Mouse (Mus musculus): ENCODE data around the gene Cldn16. TPM values are rescaled to one million over a fixed set of nuclear protein-coding genes. Genes with fewer than 3 reads are reported as not detected.
"Not testable (repeated sequence)": the region's sequence is repeated elsewhere in the genome, so short reads cannot be mapped to it uniquely, and the experiment has no call there.

Cldn16 gene
- not detected in 2 replicates for polyA plus RNA-seq (2012; ENCODE audit: insufficient read depth, insufficient read length, missing spikeins)

DNA sequence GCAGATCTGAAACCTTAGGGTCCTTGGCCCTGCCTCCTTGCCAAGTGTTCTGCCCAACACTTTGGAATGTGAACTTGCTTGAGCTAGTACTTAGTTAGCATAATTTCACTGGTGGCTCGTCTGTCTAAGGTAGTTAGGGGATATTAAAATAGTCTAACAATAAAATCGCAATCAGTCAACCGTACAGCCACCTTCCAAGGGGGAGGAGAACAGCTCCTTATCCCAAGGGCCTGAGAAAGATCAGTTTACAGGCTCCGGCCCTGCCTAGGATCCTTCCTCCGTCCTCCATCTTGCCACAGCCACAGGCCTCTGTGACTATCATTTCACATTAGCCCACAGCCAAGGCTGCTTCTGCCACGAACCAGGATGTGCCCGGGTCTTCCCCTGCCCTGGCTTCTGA lies at the start of gene Cldn16:
TSS of gene Cldn16 (plus strand) at position 301 of the 400 bp plus-strand sequence.
- Histone ChIP-seq H3K4me1 (ENCODE audit: control insufficient read depth, insufficient read depth, insufficient read length, low read length) (no peaks in the 10 kb centered on the region), H3K27ac (replicated peaks; ENCODE audit: low read depth, low read length) (no peak within 1 kb of the TSS), H3K4me3 (ENCODE audit: insufficient read depth, low read depth, low read length) (no peak within 1 kb of the TSS)

DNA sequence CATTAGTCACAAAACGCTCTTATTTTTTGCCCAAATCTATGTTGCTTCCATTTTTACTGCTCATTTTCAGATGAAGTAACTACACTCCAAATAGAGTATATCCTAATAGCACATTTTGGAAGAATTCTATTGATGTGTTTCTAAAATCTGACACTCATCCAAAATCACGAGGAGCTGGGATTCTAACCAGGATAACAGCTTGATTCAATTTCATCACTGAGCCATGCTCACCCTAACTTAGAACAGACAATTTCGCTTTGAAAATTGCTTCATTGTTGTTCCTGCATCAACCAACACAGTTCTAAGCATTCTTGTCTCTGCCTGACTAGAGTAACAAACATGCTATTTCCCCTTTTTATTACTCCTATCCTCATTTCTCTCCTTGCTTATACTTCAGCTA lies 44.3 kb upstream of the Cldn16 start:
- Histone ChIP-seq H3K4me1 (ENCODE audit: control insufficient read depth, insufficient read depth, insufficient read length, low read length) (no peaks in the 10 kb centered on the region), H3K27ac (replicated peaks; ENCODE audit: low read depth, low read length) (no peak overlapping the region), H3K4me3 (ENCODE audit: insufficient read depth, low read depth, low read length) (no peak overlapping the region)

DNA sequence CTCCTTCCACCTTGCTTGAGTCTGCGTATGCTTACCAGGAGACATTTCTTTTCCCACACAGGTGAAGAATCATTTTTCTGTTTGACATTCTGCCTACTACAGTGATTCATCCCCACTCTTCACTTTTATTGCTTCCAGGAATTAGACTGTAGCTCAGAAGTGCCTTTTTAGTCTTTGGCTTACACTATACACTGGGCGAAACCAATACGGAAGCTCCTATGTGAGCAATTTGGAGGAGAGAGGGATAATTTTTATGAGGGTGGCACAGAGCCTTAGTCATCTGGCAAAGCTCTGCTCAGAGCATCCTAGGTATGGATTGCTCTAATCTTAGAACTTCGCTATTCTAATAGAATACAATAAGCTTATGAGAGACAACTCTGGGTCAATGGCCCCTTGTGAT lies 40.9 kb upstream of the Cldn16 start:
- no peak overlapping the region for H3K4me3 ChIP-seq (ENCODE audit: insufficient read depth, low read depth, low read length)
- no peak overlapping the region for H3K27ac ChIP-seq (replicated peaks; ENCODE audit: low read depth, low read length)
- no peaks in the 10 kb centered on the region for H3K4me1 ChIP-seq (ENCODE audit: control insufficient read depth, insufficient read depth, insufficient read length, low read length)

DNA sequence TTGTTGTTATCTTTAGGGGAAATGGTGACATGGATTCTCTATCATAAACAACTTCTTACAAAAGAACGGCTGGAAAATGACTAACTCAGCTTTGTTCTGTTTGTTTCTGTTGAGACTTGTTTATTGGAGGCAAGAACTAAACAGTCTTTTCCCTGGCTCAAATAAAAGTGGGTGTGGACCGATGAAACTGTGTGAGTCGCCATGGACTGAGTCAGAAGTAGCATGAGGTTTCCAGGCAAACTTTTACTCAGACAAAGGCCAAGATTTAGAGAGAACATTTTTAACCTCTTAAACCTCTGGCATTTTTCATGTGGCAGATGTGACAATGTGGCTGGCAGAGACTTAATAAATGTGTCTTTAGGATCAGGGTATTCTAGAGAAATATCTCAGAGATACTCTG lies 32.7 kb upstream of the Cldn16 start:
- Histone ChIP-seq H3K4me3 (ENCODE audit: insufficient read depth, low read depth, low read length) (no peak overlapping the region), H3K4me1 (ENCODE audit: control insufficient read depth, insufficient read depth, insufficient read length, low read length) (no peaks in the 10 kb centered on the region)

DNA sequence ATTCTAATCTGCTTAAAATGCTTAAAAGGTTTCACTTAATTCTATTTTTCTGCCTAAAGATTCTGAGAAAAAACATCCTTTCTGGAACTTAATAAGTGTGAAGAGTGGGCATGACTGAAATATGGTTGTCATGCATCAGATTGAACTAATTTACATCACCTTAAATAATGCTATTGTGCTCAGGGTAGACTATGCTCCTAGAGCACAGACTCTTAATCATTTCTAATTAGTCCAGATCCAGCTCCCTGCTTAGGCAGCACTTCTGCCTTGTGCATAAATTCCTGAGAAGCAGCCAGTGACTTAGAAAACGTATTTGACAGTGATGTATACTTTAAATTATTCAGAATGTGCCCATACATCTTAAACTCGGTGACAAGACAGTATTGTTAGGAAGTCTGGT lies 29.4 kb upstream of the Cldn16 start:
- no peak overlapping the region for H3K27ac ChIP-seq (replicated peaks; ENCODE audit: low read depth, low read length)
- H3K4me1 ChIP-seq (ENCODE audit: control insufficient read depth, insufficient read depth, insufficient read length, low read length), result no peaks in the 10 kb centered on the region
- no peak overlapping the region for H3K4me3 ChIP-seq (ENCODE audit: insufficient read depth, low read depth, low read length)

More for the DNA sequence above, 32.7 kb upstream of the Cldn16 start:
- H3K27ac ChIP-seq (replicated peaks; ENCODE audit: low read depth, low read length), result no peak overlapping the region

DNA sequence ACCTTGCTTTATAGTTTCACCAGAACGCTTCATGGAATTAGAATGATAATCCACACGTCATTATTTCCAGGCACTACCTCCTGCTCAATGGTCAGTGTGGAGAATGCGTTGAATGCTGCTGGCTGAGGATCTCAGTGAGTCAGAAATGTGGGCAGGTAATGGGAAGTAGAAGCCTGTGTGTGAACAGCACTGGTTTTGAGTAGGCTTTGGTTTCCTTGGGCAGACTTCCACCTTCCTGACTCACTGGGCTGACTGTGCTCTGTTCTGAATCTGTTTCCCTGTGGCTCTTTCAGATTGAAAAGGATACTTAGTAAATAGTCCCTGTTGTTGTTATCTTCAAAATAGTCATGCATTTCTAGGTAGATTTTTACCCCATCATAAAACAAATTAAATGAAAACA lies 22.9 kb upstream of the Cldn16 start:
- H3K4me3 ChIP-seq (ENCODE audit: insufficient read depth, low read depth, low read length), result no peak overlapping the region
- no peak overlapping the region for H3K27ac ChIP-seq (replicated peaks; ENCODE audit: low read depth, low read length)
- H3K4me1 ChIP-seq (ENCODE audit: control insufficient read depth, insufficient read depth, insufficient read length, low read length), result no peaks in the 10 kb centered on the region

DNA sequence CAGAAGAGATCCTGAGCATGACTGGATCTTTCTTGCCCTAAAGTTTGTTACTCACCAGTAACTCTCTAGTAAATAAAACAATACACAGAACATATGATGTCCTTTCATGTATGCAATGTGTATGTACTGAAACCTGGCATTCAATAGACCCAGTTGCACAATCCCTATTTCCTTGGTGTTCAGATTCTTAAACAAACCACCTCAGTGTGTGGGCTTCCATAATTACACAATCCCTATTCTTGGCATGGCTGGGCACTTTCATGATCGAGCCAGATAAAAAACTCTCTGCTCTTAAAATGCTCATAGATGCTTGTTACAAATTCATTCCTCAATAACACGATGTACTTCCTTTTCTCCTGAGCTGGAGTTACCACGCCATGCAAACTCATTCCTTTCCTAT lies 21.8 kb upstream of the Cldn16 start:
- no peak overlapping the region for H3K4me3 ChIP-seq (ENCODE audit: insufficient read depth, low read depth, low read length)
- H3K27ac ChIP-seq (replicated peaks; ENCODE audit: low read depth, low read length), result no peak overlapping the region
- H3K4me1 ChIP-seq (ENCODE audit: control insufficient read depth, insufficient read depth, insufficient read length, low read length), result no peaks in the 10 kb centered on the region

DNA sequence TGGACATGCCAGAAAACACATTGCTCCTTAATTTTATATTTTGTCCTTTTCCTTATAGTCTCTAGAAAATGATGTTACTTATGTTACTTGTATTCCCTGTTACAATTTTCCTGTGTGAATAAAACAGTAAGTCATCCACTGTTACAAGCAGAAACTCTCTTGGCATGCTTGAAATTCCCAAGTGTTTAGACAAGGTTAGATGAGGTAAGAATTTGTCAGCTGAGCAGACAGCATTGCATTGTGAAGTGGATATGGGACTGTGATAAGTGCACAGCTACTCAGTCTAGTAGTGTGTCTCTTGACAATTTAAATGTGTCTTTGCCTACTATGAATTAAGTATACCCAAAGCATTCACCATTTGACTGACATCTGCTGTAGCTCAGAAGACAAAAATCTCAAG lies 18.1 kb upstream of the Cldn16 start:
- Histone ChIP-seq H3K27ac (replicated peaks; ENCODE audit: low read depth, low read length) (no peak overlapping the region), H3K4me1 (ENCODE audit: control insufficient read depth, insufficient read depth, insufficient read length, low read length) (no peaks in the 10 kb centered on the region), H3K4me3 (ENCODE audit: insufficient read depth, low read depth, low read length) (no peak overlapping the region)

DNA sequence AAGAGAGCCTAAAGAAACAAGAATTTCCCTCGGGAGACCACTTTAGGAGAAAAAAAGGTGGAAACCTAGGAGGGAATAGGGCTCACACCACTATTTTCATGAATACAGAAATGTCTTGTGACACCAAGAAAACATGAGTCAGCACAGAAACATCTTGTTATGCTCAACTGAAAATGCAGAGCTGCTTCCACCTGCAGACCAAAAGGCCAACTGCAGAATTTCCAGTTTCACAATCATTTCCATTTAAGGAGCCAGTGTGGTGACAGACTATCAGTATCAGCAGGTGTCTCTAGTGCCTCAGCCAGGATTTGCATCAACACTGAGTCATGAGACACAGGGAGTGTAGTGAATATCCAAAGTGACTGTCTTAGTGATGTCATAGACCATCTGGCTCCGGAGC lies 15.3 kb upstream of the Cldn16 start:
- no peak overlapping the region for H3K4me3 ChIP-seq (ENCODE audit: insufficient read depth, low read depth, low read length)
- H3K4me1 ChIP-seq (ENCODE audit: control insufficient read depth, insufficient read depth, insufficient read length, low read length), result no peaks in the 10 kb centered on the region
- H3K27ac ChIP-seq (replicated peaks; ENCODE audit: low read depth, low read length), result no peak overlapping the region

DNA sequence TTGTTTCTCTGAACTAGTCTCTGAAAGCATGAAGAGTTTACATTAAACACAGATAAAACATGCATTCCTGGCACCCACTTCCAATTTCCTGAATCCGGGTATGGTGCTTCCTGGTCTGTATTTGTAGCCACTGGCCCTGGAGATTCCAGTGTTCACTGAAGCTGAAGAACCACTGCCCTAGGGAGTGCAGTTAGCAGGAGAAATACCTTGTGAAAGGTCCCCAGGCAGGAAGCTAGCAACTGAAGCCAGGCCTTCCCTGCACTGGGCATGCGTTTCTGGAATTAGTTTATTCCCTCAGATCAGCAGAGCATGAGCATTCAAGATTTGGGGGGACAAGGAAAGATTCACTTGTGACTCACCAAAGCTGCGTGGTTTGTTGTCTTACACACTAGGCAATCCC lies 8.8 kb upstream of the Cldn16 start:
- no peak overlapping the region for H3K27ac ChIP-seq (replicated peaks; ENCODE audit: low read depth, low read length)
- no peak overlapping the region for H3K4me3 ChIP-seq (ENCODE audit: insufficient read depth, low read depth, low read length)
- H3K4me1 ChIP-seq (ENCODE audit: control insufficient read depth, insufficient read depth, insufficient read length, low read length), result no peaks in the 10 kb centered on the region

DNA sequence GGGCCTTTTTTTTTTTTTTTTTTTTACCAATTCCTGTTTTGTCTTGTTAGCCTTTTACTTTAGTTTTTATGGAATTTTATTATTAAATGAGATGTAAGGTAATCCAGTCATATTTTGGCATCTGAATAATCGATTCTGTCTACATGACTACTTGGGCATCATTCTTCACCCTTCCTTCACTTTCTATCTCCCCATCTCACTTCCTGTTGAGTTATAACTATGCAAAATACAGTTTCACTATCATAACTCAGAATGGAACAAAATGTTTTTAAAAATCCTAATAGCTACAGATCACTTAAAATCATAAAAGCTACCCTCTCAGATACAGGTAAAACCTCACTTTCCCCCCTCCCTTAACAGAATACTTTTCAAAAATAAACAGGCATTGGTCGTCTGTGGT lies 6.8 kb upstream of the Cldn16 start:
- H3K27ac ChIP-seq (replicated peaks; ENCODE audit: low read depth, low read length), result no peak overlapping the region
- no peak overlapping the region for H3K4me3 ChIP-seq (ENCODE audit: insufficient read depth, low read depth, low read length)
- H3K4me1 ChIP-seq (ENCODE audit: control insufficient read depth, insufficient read depth, insufficient read length, low read length), result no peaks in the 10 kb centered on the region

DNA sequence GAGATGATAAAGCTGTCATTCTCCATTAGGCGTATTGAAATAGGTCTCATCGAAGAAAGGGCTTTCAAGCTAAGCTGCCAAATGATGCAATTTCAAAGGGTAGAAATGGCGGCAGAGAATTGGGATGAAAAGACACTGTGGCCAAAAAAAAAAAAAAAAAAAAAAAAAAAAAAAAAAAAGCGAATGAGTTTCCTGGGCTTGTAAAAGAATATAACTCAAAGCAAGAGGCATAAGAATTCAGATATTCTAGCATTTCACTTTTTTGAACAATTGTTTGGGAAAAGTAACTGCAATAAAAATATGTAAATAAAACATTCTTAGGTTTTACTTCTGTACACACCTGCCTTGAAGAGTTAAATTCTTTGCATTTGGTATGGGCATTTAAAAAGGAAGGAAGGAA lies 3.6 kb downstream of the Cldn16 start:
- Histone ChIP-seq H3K4me1 (ENCODE audit: control insufficient read depth, insufficient read depth, insufficient read length, low read length) (no peaks in the 10 kb centered on the region), H3K4me3 (ENCODE audit: insufficient read depth, low read depth, low read length) (no peak overlapping the region), H3K27ac (replicated peaks; ENCODE audit: low read depth, low read length) (no peak overlapping the region)

DNA sequence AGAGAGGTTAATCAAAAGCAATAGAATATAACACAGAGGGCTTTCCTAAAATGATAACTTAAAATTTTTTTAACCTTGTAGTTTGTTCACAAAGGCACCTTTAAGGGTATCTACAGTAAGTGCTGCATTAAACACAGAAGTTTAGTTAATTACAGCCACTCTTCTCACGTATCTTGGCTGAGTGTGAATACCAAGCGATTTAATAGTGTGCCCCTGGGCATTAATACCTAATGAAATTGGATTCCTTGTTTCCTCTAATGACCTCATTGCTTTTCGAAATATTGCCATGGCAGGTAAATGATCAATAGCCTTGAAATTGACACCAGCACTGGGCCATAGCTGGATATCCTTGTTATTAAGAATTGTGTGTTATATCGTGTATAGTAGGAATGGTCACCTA lies 8.3 kb downstream of the Cldn16 start:
- Histone ChIP-seq H3K4me1 (ENCODE audit: control insufficient read depth, insufficient read depth, insufficient read length, low read length) (no peaks in the 10 kb centered on the region), H3K4me3 (ENCODE audit: insufficient read depth, low read depth, low read length) (no peak overlapping the region), H3K27ac (replicated peaks; ENCODE audit: low read depth, low read length) (no peak overlapping the region)

DNA sequence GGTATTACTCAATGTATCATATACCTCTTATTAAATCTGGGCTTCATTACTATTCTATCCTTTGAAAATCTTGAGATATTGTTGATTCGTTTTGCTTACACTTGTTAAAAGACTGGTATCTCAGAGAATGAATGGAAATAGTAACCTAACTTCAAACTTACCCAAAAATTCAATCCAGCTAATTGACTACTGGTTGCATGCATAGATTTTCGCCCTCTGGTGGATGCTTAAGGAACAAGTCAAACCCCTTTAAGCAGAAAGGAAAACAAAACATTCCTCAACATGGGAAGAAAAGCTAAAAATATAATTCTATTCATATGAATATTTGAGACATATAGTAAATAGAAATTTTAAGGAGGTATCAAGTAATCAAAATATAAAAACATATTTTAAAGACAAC lies 32.8 kb downstream of the Cldn16 start:
- H3K4me3 ChIP-seq (ENCODE audit: insufficient read depth, low read depth, low read length), result no peak overlapping the region
- no peaks in the 10 kb centered on the region for H3K4me1 ChIP-seq (ENCODE audit: control insufficient read depth, insufficient read depth, insufficient read length, low read length)
- H3K27ac ChIP-seq (replicated peaks; ENCODE audit: low read depth, low read length), result no peak overlapping the region

DNA sequence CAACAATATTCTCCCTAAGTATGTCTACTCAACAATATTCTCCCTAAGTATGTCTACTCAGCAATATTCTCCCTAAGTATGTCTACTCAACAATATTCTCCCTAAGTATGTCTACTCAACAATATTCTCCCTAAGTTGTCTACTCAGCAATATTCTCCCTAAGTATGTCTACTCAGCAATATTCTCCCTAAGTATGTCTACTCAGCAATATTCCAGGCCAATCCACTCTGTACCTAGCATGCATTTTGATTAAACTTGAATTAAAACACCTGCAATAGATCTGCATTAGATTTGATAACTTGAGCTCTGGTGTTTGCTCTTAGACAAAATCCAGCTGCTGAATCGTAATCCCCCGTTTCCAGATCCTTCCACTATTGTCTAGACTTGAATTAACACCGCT lies 36.8 kb downstream of the Cldn16 start:
- H3K4me3 ChIP-seq (ENCODE audit: insufficient read depth, low read depth, low read length); H3K27ac ChIP-seq (replicated peaks; ENCODE audit: low read depth, low read length); H3K4me1 ChIP-seq (ENCODE audit: control insufficient read depth, insufficient read depth, insufficient read length, low read length): not testable (repeated sequence)

DNA sequence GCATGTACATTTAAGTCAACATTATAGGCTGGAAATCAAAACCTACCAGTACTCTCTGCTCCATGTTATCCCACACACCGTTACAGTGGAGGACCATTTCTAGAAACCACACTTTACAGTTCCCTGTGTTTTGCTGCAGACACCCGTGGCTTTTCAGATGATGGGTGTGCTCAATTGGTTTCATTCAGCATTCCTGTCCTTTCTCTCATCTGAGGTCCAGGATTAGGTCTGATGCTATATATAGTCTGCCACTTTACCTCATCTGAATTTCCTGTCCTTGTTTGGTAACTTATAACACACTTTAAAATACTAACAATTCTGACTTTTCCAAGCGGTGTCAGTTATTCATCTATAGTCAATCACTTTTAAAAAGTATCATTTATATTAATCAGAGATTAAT lies 37.8 kb downstream of the Cldn16 start:
- Histone ChIP-seq H3K27ac (replicated peaks; ENCODE audit: low read depth, low read length) (no peak overlapping the region), H3K4me1 (ENCODE audit: control insufficient read depth, insufficient read depth, insufficient read length, low read length) (no peaks in the 10 kb centered on the region), H3K4me3 (ENCODE audit: insufficient read depth, low read depth, low read length) (no peak overlapping the region)

DNA sequence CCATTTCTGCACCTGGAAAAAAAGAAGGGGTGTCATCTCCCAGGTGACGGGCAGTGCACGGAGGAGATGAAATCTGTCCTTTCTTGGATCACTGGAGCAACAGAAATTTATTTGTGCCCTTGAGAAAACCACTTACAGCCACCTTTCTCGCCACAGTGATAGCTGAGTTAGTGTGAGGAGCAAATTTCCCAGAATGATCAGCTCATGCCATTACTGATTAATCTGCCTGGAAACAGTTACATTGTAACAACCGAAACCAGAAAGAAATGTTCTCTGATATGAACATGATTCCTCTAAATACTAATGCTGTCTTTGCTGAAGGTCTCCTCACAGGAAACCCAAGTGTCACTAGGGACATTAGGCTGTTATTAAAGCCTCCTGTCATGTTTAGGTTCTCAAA lies 42.0 kb downstream of the Cldn16 start:
- H3K27ac ChIP-seq (replicated peaks; ENCODE audit: low read depth, low read length), result no peak overlapping the region
- H3K4me1 ChIP-seq (ENCODE audit: control insufficient read depth, insufficient read depth, insufficient read length, low read length), result no peaks in the 10 kb centered on the region
- no peak overlapping the region for H3K4me3 ChIP-seq (ENCODE audit: insufficient read depth, low read depth, low read length)
